Mouse (Mus musculus) monocyte, adult 59 days (primary cell): ENCODE results near the gene Fbll1. TPM values are rescaled to one million over a fixed set of nuclear protein-coding genes. Genes with fewer than 3 reads are reported as not detected.

Source experiments
- total RNA-seq, 2 experiments: library from RNA; stranded (reverse); gene quantifications; one replicate each; pipeline ENCODE4 v1.2.4; 2023

The Fbll1 gene
- not detected for total RNA-seq

DNA sequence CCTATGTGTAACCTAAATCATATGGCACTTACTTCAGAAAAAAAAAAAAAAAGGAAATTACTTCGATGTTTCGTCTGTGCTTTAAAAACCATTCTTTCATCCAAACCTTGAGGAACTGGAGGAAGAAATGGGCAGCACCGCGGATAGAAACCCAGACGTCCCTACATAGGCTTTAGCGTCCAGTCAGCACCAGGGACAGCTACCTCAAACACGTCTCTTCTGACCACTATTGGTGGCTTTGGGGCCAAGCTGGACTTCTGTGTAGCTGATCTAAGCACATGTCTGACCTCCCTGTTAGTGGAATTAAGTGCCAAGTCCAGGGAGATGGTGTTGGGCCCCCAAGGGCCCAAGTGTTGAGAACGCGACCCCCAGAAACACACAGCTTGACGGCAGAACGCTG lies at the start of gene Fbll1:
Fbll1 (minus strand) TSS at position 11 of the 400 bp plus-strand sequence.

DNA sequence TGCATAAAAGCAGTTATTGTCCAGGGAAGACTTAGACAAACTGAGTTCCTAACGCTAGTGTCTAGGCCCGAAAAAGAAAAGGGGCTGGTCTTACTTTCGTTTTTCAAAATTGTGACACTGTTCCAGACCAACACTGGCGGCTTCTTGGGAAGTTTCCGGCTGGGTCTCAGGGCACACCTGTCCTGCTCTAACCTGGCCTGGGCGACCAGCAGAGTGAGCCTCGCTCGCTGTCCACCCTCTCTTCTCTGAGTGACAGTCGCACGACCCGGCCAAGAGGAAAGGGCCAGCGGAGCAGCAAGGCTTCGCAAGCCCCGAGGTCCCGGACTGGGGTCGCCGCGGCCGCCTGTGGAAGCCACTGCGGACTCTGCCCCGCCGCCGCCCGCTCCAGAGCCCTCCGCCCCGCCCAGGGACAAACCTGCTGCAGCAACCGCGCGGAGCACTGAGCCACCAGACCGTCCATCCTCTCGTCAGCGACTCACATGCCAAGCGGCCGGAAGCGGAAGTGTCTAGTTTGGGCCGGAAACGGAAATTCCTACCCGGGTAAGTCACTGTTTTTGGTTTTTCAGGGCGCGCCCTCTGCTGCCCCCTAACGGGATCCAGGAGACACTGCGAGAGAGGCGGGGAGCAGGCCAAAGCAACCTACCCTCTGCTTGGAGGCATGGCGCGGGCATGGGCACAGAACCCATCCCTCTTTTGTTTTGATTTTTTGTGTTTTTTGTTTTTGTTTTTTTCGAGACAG lies 35.5 kb upstream of the Fbll1 start, which contains the start of gene Rars:
Rars (minus strand) TSS at position 485 of the 739 bp plus-strand sequence.

DNA sequence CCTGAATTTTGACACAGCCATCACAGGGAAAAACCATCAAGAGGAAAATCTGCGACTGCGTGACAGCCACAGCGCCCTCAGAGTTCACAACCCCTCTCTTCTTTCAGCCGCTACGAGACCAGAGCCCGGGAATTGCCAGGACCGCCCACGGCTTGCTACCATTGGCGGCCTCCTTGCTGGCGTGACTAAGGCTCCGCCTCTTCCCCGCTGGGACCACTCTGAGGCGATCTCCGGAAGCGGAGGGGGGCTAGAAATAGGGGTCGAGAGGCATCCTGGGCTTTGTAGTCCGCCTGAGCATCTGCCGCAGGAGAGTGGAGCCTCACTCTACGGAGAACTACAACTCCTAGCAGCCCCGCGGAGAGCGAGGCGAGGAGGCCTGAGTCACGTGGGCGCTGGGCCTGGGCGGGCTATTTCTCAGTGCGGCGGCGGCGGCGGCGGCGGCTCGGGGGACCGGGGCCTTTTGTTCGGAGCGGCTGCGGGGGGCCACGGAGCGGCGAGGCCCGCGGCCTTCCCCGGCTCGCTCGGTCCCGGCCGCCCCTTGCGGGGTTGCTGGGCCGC lies 29.4 kb downstream of the Fbll1 start, which contains the start of gene Pank3:
Pank3 (plus strand) TSS at position 297 of the 558 bp plus-strand sequence.

Other genes with a start within 250 kb of the Fbll1 start
- gene Pank3, start 29.4 kb downstream of the Fbll1 start, total RNA-seq = 10 to 100 TPM; 27.0 to 29.3 TPM
- gene Rars, start 35.6 kb upstream of the Fbll1 start, total RNA-seq = 10 to 100 TPM; 62.1 to 63.0 TPM
- gene Wwc1, start 181.6 kb upstream of the Fbll1 start, total RNA-seq = not detected